Mouse (Mus musculus) gastrocnemius, adult 2 months (tissue): ENCODE measurements around the gene Dpp10. TPM values are rescaled to one million over a fixed set of nuclear protein-coding genes. Genes with fewer than 3 reads are reported as not detected.

Experiments used
- DNase-seq: peaks from one replicate; pipeline ENCODE4 v3.0.0; 2022
- H3K27ac ChIP-seq: fragments of 200-600 bp; 2 replicates; pipeline ENCODE4 v1.8.1; 2022; ENCODE audit warnings: mild to moderate bottlenecking
- H3K4me3 ChIP-seq: fragments of 200-600 bp; 2 replicates; pipeline ENCODE4 v1.8.1; 2022; ENCODE audit warnings: mild to moderate bottlenecking, moderate library complexity
- CTCF ChIP-seq: fragments of 200-600 bp; IDR thresholded peaks from 2 replicates; pipeline ENCODE4 v1.8.1; 2022; ENCODE audit warnings: antibody characterized with exemption, mild to moderate bottlenecking, moderate library complexity
- intact Hi-C: fragments of 180-260 bp; cut with DNase I; formaldehyde crosslinking; loops from one replicate; pipeline ENCODE4 v1.15.1; 2025
- total RNA-seq, 2 experiments: library from RNA; stranded (reverse); gene quantifications; 2 replicates each; pipeline ENCODE4 v1.2.3; 2021

The Dpp10 gene
- total RNA-seq, 2 experiments from 2014 or later, result 0.36 TPM; not detected in 1

DNA sequence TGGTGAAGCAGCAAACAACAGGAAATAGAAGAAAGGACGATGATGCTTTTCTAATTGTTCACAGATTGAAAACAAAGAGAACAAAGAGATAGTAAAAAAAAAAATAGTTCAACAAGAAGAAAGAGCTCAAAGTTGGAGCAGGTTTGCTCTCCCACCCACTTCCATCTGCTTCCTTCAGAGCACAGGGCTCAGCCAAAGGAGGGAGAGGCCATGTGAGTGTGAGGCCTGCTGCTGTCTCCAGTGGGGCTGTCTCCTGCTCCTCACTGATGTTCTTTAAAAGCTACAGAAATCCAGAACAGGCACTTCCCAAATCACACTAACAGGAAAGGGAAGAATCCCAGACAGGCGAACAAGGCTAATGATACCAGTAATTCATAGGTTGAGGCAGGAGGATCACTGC is 694.1 kb downstream of the Dpp10 start:
- no peak for TF ChIP-seq CTCF
- DNase-seq, result no peak
- Histone ChIP-seq H3K27ac (no peak overlapping the region), H3K4me3 (no peak overlapping the region)
- intact Hi-C loops, result no loop called here

DNA sequence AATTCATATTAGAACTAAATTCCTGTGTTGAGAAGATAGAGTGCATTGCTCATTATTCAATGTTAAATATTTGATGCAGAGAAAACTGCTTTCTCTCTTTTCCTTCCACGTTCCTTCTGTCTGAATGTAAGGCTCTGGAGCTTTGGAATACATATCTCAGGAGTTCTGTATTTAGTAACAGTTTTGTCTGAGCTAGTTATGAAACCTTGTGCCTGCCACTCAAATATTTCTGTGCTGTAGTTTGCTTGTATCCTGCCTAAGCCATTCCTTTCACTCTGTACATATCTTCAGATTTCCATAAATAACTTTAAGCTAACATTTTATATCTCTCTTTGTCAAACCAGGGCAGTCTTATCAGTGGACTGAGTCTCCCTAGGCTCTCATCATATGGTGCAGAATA is 707.5 kb downstream of the Dpp10 start:
- no peak for TF ChIP-seq CTCF
- intact Hi-C loops, result no loop called here

DNA sequence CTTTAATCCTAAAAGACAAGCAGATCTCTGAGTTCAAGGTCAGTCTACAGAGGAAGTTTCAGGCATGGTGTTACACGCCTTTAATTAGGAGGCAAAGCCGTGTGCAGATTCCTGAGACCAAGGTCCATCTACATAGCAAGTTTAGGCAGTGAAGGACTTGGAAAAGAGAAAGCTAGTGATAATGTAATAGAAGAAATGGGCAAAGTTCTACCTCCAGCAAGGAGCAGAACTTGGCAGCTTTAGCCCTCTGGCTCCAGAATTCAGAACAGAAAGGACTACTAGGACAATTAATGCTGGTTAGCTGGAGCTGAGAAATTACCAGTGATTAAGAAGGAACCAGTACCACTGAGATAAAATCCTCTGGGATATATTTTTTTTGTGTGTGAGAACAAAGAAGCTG is 728.5 kb downstream of the Dpp10 start:
- no peak for DNase-seq
- no peak for TF ChIP-seq CTCF
- Histone ChIP-seq H3K4me3 (no peak overlapping the region), H3K27ac (no peak overlapping the region)
- intact Hi-C loops, result no loop called here

More for the DNA sequence above, 707.5 kb downstream of the Dpp10 start:
- Histone ChIP-seq H3K4me3 (no peak overlapping the region), H3K27ac (no peak overlapping the region)
- DNase-seq, result no peak
